Mouse (Mus musculus) kidney, adult 2 months (tissue): ENCODE results near the gene Litaf.

Source experiments
- CTCF ChIP-seq: fragments of 200-500 bp; conservative IDR thresholded peaks from 2 replicates; pipeline ENCODE4 v1.5.1; 2011; ENCODE audit warnings: low read depth, mild to moderate bottlenecking, control low read depth, low read length, moderate library complexity, mixed read lengths; ENCODE audit not compliant: insufficient read depth, insufficient read length
- POLR2A ChIP-seq: fragments of 200-500 bp; IDR thresholded peaks from one replicate; pipeline ENCODE4 v1.6.1; 2011; ENCODE audit warnings: low read depth, low read length, control low read depth

DNA sequence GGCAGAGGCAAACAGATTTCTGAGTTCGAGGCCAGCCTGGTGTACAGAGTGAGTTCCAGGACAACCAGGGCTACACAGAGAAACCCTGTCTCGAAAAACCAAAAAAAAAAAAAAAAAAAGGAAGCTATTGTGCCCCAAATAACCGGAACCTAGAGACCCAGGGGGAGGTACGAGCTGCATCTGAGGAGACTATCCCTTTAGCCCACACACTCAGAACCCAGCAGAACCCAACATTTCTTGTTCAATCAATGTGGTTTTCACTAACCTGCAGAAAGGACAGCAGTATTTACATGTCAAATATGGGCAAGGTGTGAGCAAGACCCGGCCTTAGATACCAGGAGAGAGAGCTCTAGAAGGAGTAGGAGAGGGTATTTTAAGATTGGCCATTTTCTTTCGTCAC lies 98.9 kb downstream of the Litaf start:
- no peak for TF ChIP-seq CTCF
- no peak for TF ChIP-seq POLR2A
